Mouse (Mus musculus): Measurements from ENCODE around the gene Shisal2a.

GRCm38 (mm10) chr4:108358498-108358897 is 24.7 kb downstream of the Shisal2a start:
- TF ChIP-seq POLR2A (IDR thresholded peaks at IDR 0.05; ENCODE audit: insufficient read depth, low read length) (no peak), CTCF (IDR thresholded peaks at IDR 0.05; ENCODE audit: low read depth, low read length) (no peak)

Measured in ES-Bruce4 (cell line).